Mouse (Mus musculus) mature B cell (primary cell): ENCODE measurements around the gene Slc15a1.

ENCODE experiments used
- in situ Hi-C: fragments of 300-500 bp; cut with MboI; formaldehyde crosslinking; loops from 2 replicates; pipeline ENCODE4 v1.14.3; 2019

The Slc15a1 gene

DNA sequence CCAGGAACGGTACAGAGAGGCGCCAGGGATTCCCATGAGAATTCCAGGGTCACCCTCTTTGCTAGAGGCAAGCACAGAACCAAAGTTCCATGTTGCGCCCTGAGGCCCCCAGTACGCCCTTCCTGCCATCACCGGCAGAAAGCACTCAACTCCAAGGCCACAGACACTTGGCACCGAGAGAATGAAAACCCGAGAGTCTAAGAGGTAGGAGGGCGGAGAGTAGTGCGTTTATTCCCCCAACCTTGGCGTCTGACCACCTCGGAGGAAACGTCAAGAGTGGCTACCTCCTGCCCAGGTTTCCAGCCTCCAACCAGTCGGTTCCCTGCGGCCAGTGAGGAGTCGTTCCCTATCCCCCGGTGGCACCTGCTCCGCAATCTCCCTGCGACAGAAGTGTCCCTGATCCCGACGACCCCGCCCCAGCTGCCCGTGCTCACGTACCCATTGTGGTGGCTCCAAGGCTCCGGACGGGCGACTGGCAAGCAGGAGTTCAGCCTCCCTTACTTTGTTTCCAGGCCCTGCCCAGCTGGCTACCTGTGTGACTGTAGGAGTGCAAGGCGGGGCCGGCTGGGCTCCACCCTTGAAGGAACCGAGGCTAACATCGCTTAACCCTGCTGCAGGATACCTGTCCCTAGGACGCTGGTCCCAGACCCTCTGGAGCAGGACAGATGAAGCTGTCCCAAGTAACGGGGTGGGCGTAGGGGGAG is at the start of gene Slc15a1:
Gene Slc15a1, minus strand, starts transcription at position 472 of the 704 bp plus-strand sequence.
- in situ Hi-C loops: no loop called here

DNA sequence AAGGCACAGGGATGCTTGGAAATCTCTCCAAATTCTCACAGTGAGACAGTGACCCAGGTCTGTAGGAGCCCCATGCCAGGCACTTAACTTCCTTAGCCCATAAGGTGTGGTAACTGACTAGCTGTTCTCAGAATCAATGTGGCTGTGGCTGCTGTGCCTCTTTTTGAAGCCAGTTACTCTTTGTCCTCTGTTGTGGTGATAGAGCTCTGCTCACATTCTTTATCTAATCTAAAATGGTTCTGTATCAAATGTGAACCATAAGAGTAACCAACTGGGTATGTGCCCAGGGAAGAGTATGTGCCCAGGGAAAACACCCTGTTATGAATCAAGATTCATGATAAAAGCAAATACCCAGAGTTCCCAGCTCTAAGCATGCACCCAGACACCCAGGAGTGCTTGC is 48.7 kb upstream of the Slc15a1 start:
- in situ Hi-C loops: no loop called here

GRCm38 (mm10) chr14:121552586-121552985 is 47.5 kb upstream of the Slc15a1 start:
- in situ Hi-C loops: no loop called here

DNA sequence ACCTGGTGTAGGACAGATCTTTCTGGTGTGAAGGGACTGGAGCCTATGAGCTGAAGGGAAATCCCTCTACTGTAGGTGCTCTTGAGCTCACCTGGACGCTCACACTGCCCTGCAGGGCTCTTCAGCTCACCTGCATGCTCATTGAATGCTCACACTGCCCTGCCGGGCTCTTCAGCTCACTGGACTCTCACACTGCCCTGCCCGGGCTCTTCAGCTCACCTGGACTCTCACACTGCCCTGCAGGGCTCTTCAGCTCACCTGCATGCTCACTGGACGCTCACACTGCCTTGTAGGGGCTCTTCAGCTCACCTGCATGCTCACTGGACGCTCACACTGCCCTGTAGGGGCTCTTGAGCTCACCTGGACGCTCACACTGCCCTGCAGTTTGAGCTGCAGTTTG is 44.8 kb upstream of the Slc15a1 start:
- in situ Hi-C loops: no loop called here

- in situ Hi-C loops: no loop called here
Observed at GRCm38 (mm10) chr14:121547745-121548144, 42.7 kb upstream of the Slc15a1 start.

GRCm38 (mm10) chr14:121546621-121547020 is 41.6 kb upstream of the Slc15a1 start:
- in situ Hi-C loops: no loop called here

GRCm38 (mm10) chr14:121545551-121546331 is 40.7 kb upstream of the Slc15a1 start:
- in situ Hi-C loops: no loop called here

DNA sequence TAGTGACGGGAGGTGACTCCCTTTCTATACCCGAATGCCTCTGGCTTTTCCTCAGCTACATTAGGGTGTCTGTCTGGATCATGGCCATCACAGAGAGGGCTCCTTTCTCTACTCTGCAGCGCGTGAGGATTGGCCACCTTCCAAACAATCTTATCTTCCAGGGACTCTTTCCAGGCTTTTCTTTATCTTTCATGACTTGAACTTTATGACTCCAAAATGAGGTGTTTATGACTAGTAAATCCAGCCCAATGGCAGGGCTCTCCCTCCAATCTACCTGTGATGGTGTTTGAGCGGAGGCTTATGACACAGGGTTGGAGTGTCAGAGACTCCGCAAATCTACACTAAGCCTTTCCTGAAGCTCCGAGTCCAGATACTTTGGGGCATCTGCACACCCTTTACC is 36.2 kb upstream of the Slc15a1 start:
- in situ Hi-C loops: no loop called here

- in situ Hi-C loops: no loop called here
Observed at GRCm38 (mm10) chr14:121534501-121534900, 29.4 kb upstream of the Slc15a1 start.

DNA sequence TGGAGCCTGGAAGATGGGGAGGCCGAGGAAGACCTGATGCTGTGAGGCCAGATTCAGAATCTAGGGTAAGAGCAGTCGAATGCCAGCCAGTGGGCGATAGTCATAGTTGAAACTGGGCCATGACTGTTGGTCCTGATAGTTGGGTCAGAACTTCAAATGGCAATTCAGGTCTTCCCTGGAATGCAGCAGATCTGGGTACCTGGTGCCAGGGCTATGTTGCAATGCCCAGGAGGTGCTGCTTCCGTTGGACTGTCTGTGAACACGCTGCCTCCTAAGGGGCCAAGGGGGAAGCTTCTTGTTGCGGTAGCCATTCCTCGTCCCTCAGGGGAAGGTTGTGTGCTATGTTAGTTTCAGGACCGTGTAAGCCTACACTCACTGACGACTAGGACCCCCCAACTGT is 25.8 kb upstream of the Slc15a1 start:
- in situ Hi-C loops: no loop called here

- in situ Hi-C loops: no loop called here
Observed at GRCm38 (mm10) chr14:121527883-121528282, 22.8 kb upstream of the Slc15a1 start.

- in situ Hi-C loops: no loop called here
Observed at GRCm38 (mm10) chr14:121527201-121527600, 22.1 kb upstream of the Slc15a1 start.

DNA sequence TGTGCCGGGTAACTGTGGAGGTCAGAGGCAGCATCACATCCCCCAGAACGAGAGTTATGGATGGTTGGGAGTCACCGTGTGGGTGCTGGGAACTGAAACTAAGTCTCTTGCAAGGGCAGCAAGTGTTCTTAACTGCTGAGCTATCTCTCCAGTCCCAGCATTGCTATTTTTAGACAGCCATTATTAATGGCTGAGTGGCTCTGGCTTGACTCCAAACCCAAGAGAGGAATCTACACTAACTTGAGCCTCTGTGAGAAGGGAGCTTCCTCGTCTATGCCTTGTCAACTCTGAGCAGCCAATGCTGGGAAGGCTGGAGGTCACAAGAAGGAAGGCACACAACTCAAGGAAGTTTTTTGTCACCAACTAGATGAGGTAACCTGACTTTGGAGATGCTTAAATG is 16.7 kb upstream of the Slc15a1 start:
- in situ Hi-C loops: no loop called here

DNA sequence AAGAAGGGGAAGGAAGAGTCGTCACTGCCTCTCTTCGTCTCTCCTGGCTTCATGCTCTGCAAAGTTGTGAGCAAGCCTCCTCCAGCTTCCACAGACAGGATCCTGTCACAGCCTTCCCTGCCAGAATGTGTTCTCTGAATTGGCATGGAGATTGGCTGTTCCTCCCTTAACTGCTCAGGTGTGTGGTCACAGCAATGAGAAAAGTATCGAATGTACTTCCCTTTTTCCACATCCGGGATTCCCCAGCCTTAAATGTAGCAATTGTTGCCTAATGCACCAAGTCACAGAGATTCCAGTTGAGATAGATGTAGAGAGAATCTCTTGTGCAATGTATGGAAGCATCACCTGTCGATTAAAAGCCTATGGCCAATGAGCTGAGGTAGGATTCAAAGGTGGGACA is 11.8 kb upstream of the Slc15a1 start:
- in situ Hi-C loops: no loop called here

- in situ Hi-C loops: no loop called here
Observed at GRCm38 (mm10) chr14:121508929-121509328, 3.9 kb upstream of the Slc15a1 start.

DNA sequence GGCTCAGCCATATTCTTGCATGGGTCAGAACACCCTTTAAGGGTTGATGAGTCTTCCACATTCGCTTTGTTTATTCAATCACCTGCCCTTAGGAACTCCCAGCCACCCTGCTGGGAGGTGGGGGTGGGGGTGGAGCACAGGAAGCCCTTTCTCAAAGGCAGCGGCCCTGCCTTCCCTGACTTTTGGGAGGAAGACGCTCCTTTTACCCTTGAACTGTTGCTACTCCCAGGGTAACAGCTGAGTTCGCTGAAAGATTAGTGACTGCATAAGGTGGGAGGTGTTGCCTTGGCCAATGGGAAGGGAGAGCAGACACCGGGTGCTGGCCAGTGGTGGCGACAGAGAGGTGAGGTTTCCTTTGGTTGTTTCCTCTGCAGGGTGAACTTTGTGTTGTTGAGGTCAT is 1.3 kb upstream of the Slc15a1 start:
- in situ Hi-C loops: no loop called here

- in situ Hi-C loops: no loop called here
Observed at GRCm38 (mm10) chr14:121505485-121505860, 421 bp upstream of the Slc15a1 start.

- in situ Hi-C loops: no loop called here
Observed at GRCm38 (mm10) chr14:121500577-121500976, 4.5 kb downstream of the Slc15a1 start.

- in situ Hi-C loops: no loop called here
Observed at GRCm38 (mm10) chr14:121499769-121500168, 5.3 kb downstream of the Slc15a1 start.

DNA sequence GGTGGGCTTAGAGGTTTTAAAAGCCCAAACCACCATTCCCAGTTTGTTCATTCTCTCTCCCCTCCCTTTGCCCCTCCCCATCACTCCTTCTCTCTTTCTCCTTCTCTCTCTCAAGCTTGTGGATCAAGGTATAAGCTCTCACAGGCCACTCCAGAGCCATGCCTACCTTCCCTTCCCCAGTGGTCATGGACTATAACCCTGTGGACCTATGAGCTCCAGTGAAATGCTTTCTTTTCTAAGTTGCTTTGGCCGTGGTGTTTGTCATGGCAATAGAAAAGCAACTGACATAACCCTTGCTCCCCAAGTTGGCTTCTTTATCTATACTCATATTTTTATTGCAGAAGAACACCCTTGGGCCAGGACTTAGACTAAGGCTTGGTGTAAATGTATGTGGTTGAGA is 7.3 kb downstream of the Slc15a1 start:
- in situ Hi-C loops: no loop called here

DNA sequence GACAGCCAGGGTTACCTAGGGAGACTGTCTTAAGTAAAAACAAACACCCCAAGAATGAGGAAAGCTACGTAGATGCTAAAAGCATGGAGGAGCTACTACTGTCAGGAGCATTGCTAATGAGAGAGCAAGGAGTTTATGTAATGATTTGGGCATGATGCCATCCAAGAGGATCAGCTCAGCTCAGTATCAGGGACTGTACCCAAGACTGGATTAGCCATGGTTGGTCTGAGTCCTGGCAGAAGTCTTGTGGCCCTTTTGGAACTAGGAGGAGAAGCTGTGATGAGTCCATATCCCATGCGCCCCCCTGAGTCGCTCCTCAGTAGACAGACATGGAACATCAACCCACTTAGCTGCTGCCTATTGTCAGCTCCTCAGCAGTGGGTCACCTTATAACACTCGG is 9.3 kb downstream of the Slc15a1 start:
- in situ Hi-C loops: no loop called here

DNA sequence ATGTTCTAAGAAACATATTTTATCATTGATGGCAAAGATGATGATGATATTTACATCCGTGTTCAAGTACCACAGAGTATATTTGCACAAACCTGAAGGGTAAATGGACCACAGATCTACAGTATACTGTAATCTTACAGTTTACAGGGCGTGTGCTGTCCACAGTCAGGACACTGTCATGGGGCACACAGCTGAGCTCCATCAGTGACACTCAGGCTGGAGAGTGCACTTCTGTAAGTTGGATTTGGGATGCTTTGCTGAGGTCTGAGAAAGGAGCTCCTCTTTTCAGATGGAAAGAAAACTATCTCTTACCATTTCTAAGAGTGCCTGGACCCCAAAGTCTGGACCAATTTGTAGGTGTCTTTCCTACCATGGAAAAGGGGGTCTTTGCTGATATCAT is 9.9 kb downstream of the Slc15a1 start:
- in situ Hi-C loops: no loop called here

GRCm38 (mm10) chr14:121494238-121494637 is 10.8 kb downstream of the Slc15a1 start:
- in situ Hi-C loops: no loop called here

GRCm38 (mm10) chr14:121493712-121494111 is 11.3 kb downstream of the Slc15a1 start:
- in situ Hi-C loops: no loop called here
